Mouse (Mus musculus) liver, embryonic 16.5 days (tissue): ENCODE measurements around the gene Ccdc136. TPM values are rescaled to one million over a fixed set of nuclear protein-coding genes. Genes with fewer than 3 reads are reported as not detected.

Experiments
- ATAC-seq: fragments of 200-750 bp; cut with Nextera tagmentation; 2 replicates; pipeline ENCODE4 v1.8.0; 2017; ENCODE audit warnings: low read depth, mild to moderate bottlenecking, moderate number of reproducible peaks, moderate library complexity
- H3K27ac ChIP-seq: fragments of 300-500 bp; sonication (generic); 2 replicates; pipeline ENCODE4 v1.5.1; 2014; ENCODE audit warnings: mild to moderate bottlenecking, low read length
- H3K27me3 ChIP-seq: fragments of 300-500 bp; sonication (generic); 2 replicates; pipeline ENCODE4 v1.6.1; 2014; ENCODE audit warnings: low read depth, low read length, mixed read lengths; ENCODE audit not compliant: control insufficient read depth, insufficient read depth
- H3K36me3 ChIP-seq: fragments of 300-500 bp; sonication (generic); 2 replicates; pipeline ENCODE4 v1.6.1; 2014; ENCODE audit warnings: mild to moderate bottlenecking; ENCODE audit not compliant: control insufficient read depth, insufficient read depth
- H3K4me1 ChIP-seq: fragments of 300-500 bp; sonication (generic); 2 replicates; pipeline ENCODE4 v1.6.1; 2014; ENCODE audit warnings: low read depth, low read length, mixed read lengths; ENCODE audit not compliant: control insufficient read depth
- H3K4me2 ChIP-seq: fragments of 300-500 bp; sonication (generic); 2 replicates; pipeline ENCODE4 v1.6.1; 2014; ENCODE audit warnings: low read depth, low read length, mixed read lengths
- H3K4me3 ChIP-seq: fragments of 300-500 bp; sonication (generic); 2 replicates; pipeline ENCODE4 v1.5.1; 2014; ENCODE audit warnings: low read depth, mild to moderate bottlenecking, low read length
- H3K9ac ChIP-seq: fragments of 300-500 bp; sonication (generic); 2 replicates; pipeline ENCODE4 v1.6.1; 2014; ENCODE audit warnings: low read depth, low read length
- H3K9me3 ChIP-seq: fragments of 300-500 bp; sonication (generic); replicated peaks from 2 replicates; pipeline ENCODE4 v1.6.1; 2016; ENCODE audit warnings: low read length; ENCODE audit not compliant: control insufficient read depth
- WGBS: fragments of 180-500 bp; shearing (Covaris S2); extraction: QIAGEN DNeasy Blood & Tissue Kit; methylation state at CpG from one replicate; pipeline ENCODE4 v1.1.7; 2014; ENCODE audit not compliant: insufficient replicate concordance; 5-methylcytosine and 5-hydroxymethylcytosine counted together
- polyA plus RNA-seq: library from polyadenylated mRNA; unstranded; fragments of >200 nt; fragmentation: Nextera tagmentation; extraction: Ambion mirVana; gene quantifications from 2 replicates; pipeline ENCODE4 v1.2.1, GENCODE M21; 2015

The Ccdc136 gene
- polyA plus RNA-seq, 1 experiment from 2014 or later: 0.34 TPM

DNA sequence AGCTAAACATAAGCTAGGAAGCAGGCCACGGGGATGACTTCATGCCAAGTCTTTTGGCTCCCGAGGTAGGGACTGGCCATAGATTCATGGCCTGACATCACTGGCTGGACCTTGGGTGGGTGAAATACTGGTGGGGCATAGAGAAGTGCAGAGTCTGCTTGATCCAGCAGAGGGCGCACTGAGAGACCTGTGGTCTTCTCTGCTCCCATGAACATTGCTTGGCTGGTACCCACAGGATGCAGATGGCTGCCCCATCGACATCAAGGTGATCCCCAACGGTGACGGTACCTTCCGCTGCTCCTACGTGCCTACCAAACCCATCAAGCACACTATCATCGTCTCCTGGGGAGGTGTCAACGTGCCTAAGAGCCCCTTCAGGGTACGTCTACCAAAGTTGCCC, 48.7 kb downstream of the Ccdc136 start:
- no peak for ATAC-seq
- Histone ChIP-seq H3K9ac (no peak overlapping the region), H3K36me3 (no peaks in the 10 kb centered on the region), H3K9me3 (no peaks in the 10 kb centered on the region), H3K4me3 (no peak overlapping the region), H3K4me2 (no peak overlapping the region), H3K27me3 (no peaks in the 10 kb centered on the region), H3K27ac (no peak overlapping the region), H3K4me1 (no peaks in the 10 kb centered on the region)
- 59% methylated on average over 11 of the region's 11 CpGs for WGBS

GRCm38 (mm10) chr6:29445354-29445753, 49.2 kb downstream of the Ccdc136 start:
- Histone ChIP-seq H3K27me3 (no peaks in the 10 kb centered on the region), H3K27ac (no peak overlapping the region), H3K9me3 (no peaks in the 10 kb centered on the region), H3K36me3 (no peaks in the 10 kb centered on the region), H3K9ac (no peak overlapping the region), H3K4me3 (no peak overlapping the region), H3K4me1 (no peaks in the 10 kb centered on the region), H3K4me2 (no peak overlapping the region)
- no peak for ATAC-seq
- 73% methylated on average over 7 of the region's 7 CpGs for WGBS

DNA sequence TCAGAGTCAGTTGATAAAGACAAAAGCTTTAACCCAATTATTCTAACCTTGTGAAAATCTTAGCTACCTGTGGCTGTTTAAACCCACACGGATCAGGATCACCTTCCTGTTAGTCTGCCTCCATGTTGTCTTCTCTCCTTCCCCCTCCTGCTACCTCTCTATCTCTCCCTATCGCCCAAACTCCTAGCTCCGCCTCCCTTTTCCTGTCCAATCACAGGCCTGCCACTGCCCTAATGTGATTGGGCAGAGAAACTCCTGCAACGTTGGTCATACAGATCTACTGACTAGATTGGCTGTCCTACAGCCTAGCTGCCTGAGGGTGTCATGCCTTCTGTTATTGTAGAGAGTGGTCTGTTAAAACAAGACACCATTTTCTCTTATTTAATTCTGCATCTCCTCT, 53.7 kb downstream of the Ccdc136 start:
- Histone ChIP-seq H3K4me1 (no peaks in the 10 kb centered on the region), H3K9me3 (no peaks in the 10 kb centered on the region), H3K4me3 (no peak overlapping the region), H3K36me3 (no peaks in the 10 kb centered on the region), H3K27me3 (no peaks in the 10 kb centered on the region), H3K9ac (no peak overlapping the region), H3K4me2 (no peak overlapping the region), H3K27ac (no peak overlapping the region)
- 20% methylated on average over 4 of the region's 4 CpGs for WGBS
- no peak for ATAC-seq

GRCm38 (mm10) chr6:29450667-29451066, 54.6 kb downstream of the Ccdc136 start:
- Histone ChIP-seq H3K4me2 (no peak overlapping the region), H3K27ac (no peak overlapping the region), H3K4me3 (no peak overlapping the region), H3K4me1 (no peaks in the 10 kb centered on the region), H3K9ac (no peak overlapping the region), H3K9me3 (no peaks in the 10 kb centered on the region), H3K27me3 (no peaks in the 10 kb centered on the region), H3K36me3 (no peaks in the 10 kb centered on the region)
- ATAC-seq: no peak
- WGBS: 76% methylated on average over 6 of the region's 6 CpGs

DNA sequence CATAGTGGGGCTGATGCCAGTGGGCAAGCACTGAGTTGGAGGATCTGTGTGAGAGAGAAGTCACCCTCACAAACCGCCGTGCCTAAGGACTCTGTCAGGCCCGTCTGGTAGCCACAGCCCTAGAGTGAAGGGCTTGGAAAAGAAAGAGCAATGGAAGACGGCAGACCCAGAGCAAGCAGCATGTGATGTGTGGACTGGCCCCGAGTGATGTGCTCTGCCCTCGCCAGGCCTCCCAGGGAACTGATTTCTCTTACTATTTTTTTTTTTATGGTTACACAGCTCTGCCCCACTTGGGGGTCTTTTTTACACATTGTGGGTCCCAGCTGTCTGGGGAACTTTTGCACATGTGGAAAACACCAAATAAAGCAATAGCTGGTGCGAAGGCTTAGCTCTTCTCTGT, 65.4 kb downstream of the Ccdc136 start:
- no peak overlapping the region for H3K4me3 ChIP-seq
- H3K9ac ChIP-seq: no peak overlapping the region
- H3K4me2 ChIP-seq: no peak overlapping the region
- H3K9me3 ChIP-seq: no peaks in the 10 kb centered on the region
- H3K27ac ChIP-seq: no peak overlapping the region
- no peaks in the 10 kb centered on the region for H3K27me3 ChIP-seq
- no peak for ATAC-seq
- WGBS: 48% methylated on average over 7 of the region's 7 CpGs
- no peaks in the 10 kb centered on the region for H3K4me1 ChIP-seq
- no peaks in the 10 kb centered on the region for H3K36me3 ChIP-seq

GRCm38 (mm10) chr6:29463388-29463787, 67.3 kb downstream of the Ccdc136 start:
- WGBS: 57% methylated on average over 3 of the region's 3 CpGs

DNA sequence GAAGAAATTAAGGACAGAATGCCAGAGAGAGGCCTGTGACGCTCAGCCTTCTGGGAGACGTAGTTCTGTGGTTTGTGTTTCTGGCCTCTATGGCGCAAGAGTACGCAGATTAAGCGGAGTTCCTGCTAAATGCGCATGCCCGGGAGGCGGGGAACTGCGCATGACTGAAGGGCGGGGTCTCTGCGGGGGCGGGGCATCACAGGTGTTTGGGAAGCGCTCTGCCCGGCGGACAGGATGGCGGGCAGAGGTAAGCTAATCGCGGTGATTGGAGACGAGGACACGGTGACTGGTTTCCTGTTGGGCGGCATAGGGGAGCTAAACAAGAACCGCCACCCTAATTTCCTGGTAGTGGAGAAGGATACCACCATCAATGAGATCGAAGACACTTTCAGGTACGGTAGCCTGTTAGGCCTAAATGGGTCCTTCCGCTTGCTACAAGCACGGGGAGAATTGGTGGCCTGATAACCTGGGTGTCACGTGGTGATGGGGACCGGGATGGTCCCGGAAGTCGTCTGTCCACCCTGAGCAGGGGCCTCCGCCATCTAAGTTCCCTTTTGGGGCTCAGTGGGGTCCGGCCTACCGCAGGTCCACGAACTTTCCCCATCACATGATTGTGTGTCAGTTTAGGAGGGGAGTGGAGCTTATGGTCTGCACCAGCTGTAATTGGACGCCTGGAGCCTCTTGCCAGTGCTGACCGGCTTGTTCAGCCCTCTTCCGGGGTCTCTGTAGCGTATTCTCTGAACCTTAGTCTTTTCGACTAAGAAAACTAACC, 71.7 kb downstream of the Ccdc136 start, which contains the start of gene Atp6v1f:
Gene Atp6v1f (plus strand): TSS at position 136 of the 772 bp plus-strand sequence.
- Histone ChIP-seq H3K27ac (peak within 1 kb of the TSS; percentile 69), H3K27me3 (no peaks in the 10 kb centered on the region), H3K36me3 (peaks cover 12% of the 10 kb centered on the region), H3K9me3 (no peaks in the 10 kb centered on the region), H3K4me2 (peak within 1 kb of the TSS; percentile 74), H3K4me3 (peak within 1 kb of the TSS; percentile 80), H3K4me1 (peaks cover 7% of the 10 kb centered on the region), H3K9ac (peak within 1 kb of the TSS; percentile 76)
- under 1% methylated on average over 39 of the region's 39 CpGs for WGBS
- ATAC-seq: peak; percentile 93

More at GRCm38 (mm10) chr6:29463388-29463787, 67.3 kb downstream of the Ccdc136 start:
- Histone ChIP-seq H3K27ac (no peak overlapping the region), H3K4me2 (no peak overlapping the region), H3K27me3 (no peaks in the 10 kb centered on the region), H3K9me3 (no peaks in the 10 kb centered on the region), H3K4me3 (no peak overlapping the region), H3K9ac (no peak overlapping the region), H3K36me3 (no peaks in the 10 kb centered on the region), H3K4me1 (peaks cover 1% of the 10 kb centered on the region)
- ATAC-seq: no peak

DNA sequence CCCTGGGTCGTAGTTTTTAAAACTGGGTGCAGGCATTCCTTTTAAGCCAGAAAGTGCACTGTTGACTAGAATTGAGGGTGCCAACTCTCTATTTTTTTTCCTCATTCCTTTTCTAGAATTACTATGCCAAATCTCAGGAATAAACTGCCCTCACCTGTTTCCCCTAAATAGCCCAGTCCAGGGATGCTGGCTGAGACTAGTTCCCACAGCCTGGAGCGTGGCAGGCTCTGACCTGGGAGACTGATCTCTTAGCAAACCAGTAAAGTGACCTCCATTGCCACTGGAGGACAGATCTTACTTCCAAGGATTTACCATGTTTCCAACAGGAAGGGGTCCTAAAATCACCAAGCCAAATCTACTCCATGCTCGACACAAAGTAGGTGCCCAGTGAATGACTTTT, 72.7 kb downstream of the Ccdc136 start:
- peaks cover 12% of the 10 kb centered on the region for H3K4me1 ChIP-seq
- peak overlapping the region; percentile 80 for H3K4me3 ChIP-seq
- no peaks in the 10 kb centered on the region for H3K27me3 ChIP-seq
- H3K9me3 ChIP-seq: no peaks in the 10 kb centered on the region
- peak overlapping the region; percentile 76; the same call in 1 of the 2 replicates for H3K9ac ChIP-seq
- peaks cover 12% of the 10 kb centered on the region for H3K36me3 ChIP-seq
- no peak overlapping the region for H3K27ac ChIP-seq
- peak overlapping the region; percentile 74 for H3K4me2 ChIP-seq
- no peak for ATAC-seq
- 78% methylated on average over 3 of the region's 3 CpGs for WGBS

GRCm38 (mm10) chr6:29471137-29471536, 75.0 kb downstream of the Ccdc136 start, which contains the start of gene Atp6v1fnb:
Gene Atp6v1fnb (plus strand): TSS chr6:29471437.
- Histone ChIP-seq H3K9ac (no peak within 1 kb of the TSS), H3K9me3 (no peaks in the 10 kb centered on the region), H3K27me3 (peaks cover 2% of the 10 kb centered on the region; the same call in 1 of the 2 replicates), H3K4me2 (no peak within 1 kb of the TSS), H3K4me1 (peaks cover 19% of the 10 kb centered on the region), H3K36me3 (peaks cover 12% of the 10 kb centered on the region), H3K27ac (no peak within 1 kb of the TSS), H3K4me3 (no peak within 1 kb of the TSS)
- ATAC-seq: no peak
- 79% methylated on average over 4 of the region's 4 CpGs for WGBS
